In the genomic region with DNA sequence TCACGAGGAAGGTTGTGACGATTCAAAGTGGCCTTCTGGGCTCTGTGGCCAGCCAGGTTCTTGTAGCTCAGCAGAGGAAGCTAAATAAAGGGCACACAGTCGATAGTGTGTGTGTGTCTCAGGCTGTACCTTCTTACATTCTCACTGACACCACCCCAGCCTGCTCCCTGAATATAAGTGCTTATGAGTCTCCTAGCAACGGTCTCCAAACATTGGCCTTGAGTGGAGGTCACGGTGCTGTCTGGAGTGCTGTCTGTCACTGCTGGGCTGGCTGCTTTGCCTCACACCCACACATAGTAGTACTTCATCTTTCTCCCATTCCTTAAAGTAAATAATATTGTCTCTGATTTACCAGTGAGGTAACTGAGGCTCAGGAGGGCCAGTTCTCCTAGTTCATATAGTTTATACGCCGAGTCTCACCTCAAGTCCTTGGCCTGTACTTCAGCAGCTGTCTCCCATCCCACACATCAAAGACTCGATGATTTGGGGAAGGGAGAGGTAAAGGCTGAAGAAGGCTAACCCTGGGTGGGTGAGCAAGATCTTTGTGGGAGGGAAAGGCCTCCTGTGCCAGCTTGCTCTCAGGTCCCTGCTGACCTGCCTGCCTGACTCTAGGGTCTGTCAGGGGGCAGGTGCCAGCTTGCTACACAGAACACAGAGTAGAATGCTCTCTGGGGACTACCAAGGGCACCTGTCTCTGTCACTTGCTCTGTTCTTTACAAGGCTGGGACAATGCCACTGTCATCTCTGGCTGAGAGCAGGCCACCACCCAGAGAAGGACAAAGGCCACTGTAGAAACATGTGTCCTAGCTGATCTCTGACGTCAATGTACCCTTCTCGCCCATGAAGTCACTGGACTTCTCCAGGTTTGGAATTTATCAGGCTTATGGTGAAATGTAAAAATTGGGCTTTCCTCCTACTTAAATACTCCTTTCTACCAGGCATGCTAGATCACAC, we compare ENCODE assay signal across 11 mouse cellular contexts. TPM values are rescaled to one million over a fixed set of nuclear protein-coding genes. Genes with fewer than 3 reads are reported as not detected.
DNase-seq lines count a peak whose midpoint lies in the region; ATAC-seq and TF ChIP-seq lines count a peak whose summit lies in the region.
"Had no signal": no experiment of that assay in that cellular context is flagged by ENCODE, and none has a peak within 500 bp of the region (broad histone marks: within the 10 kb centered on the region; RNA-seq: fewer than 3 reads in every experiment).

No protein-coding gene starts in this region.

- TF ChIP-seq CTCF in liver, adult 2 months (IDR thresholded peaks at IDR 0.05; ENCODE audit: low read depth, low read length): no peak

- no peaks in the 10 kb centered on the region for H3K27me3 ChIP-seq in liver, adult 2 months (ENCODE audit: control insufficient read depth, insufficient read depth, low read length)
- H3K27me3 ChIP-seq in embryonic facial prominence, embryonic 10.5 days (replicated peaks; ENCODE audit: low read depth, poor library complexity, severe bottlenecking): no peaks in the 10 kb centered on the region
- no peaks in the 10 kb centered on the region for H3K27me3 ChIP-seq in heart, embryonic 16.5 days (ENCODE audit: control insufficient read depth, insufficient read depth, low read length)
- no peaks in the 10 kb centered on the region for H3K27me3 ChIP-seq in midbrain, embryonic 15.5 days (replicated peaks)
- H3K27me3 ChIP-seq: limb, embryonic 15.5 days had no signal

- H3K27ac ChIP-seq in liver, adult 2 months (replicated peaks; ENCODE audit: insufficient read depth, low read depth, low read length): peak overlapping the region; percentile 68
- H3K27ac ChIP-seq in embryonic facial prominence, embryonic 10.5 days (replicated peaks): peak overlapping the region; percentile 8; the same call in 1 of the 2 replicates
- H3K27ac ChIP-seq in heart, embryonic 16.5 days (ENCODE audit: low read length): peak overlapping the region; percentile 82
- no peak overlapping the region for H3K27ac ChIP-seq in midbrain, embryonic 15.5 days
- H3K27ac ChIP-seq: forebrain, embryonic 10.5 days; hindbrain, embryonic 14.5 days; limb, embryonic 15.5 days had no signal

- H3K9me3 ChIP-seq in embryonic facial prominence, embryonic 10.5 days: no peaks in the 10 kb centered on the region
- H3K9me3 ChIP-seq in heart, embryonic 16.5 days (replicated peaks; ENCODE audit: control insufficient read depth, low read length): no peaks in the 10 kb centered on the region
- H3K9me3 ChIP-seq in midbrain, embryonic 15.5 days: no peaks in the 10 kb centered on the region
- H3K9me3 ChIP-seq: forebrain, embryonic 10.5 days; limb, embryonic 15.5 days had no signal

- WGBS in liver, adult 2 months: 55% methylated on average over 10 of the region's 10 CpGs
- 80% methylated on average over 10 of the region's 10 CpGs for WGBS in embryonic facial prominence, embryonic 10.5 days
- 41% methylated on average over 10 of the region's 10 CpGs for WGBS in heart, embryonic 16.5 days
- WGBS in midbrain, embryonic 15.5 days: 74% methylated on average over 10 of the region's 10 CpGs

- H3K9ac ChIP-seq in liver, adult 2 months (ENCODE audit: low read depth, low read length): 0 out of 2 replicates have a peak overlapping the region, but pooled peaks have one; percentile 7
- H3K9ac ChIP-seq in heart, embryonic 16.5 days (ENCODE audit: low read length): peak overlapping the region; percentile 51; the same call in 1 of the 2 replicates
- H3K9ac ChIP-seq in midbrain, embryonic 15.5 days: no peak overlapping the region
- H3K9ac ChIP-seq: hindbrain, embryonic 14.5 days; limb, embryonic 15.5 days had no signal

- peak; percentile 86 for ATAC-seq in heart, embryonic 16.5 days (replicated peaks; ENCODE audit: extremely low read depth, insufficient read depth, low FRiP score)
- peak; percentile 41; the same call in 1 of the 2 replicates for ATAC-seq in midbrain, embryonic 15.5 days (replicated peaks)

- H3K4me2 ChIP-seq in heart, embryonic 16.5 days (ENCODE audit: low read depth, low read length): peak overlapping the region; percentile 26; the same call in 1 of the 2 replicates
- no peak overlapping the region for H3K4me2 ChIP-seq in midbrain, embryonic 15.5 days
- H3K4me2 ChIP-seq: hindbrain, embryonic 14.5 days; limb, embryonic 15.5 days had no signal

- peaks cover 24% of the 10 kb centered on the region for H3K4me1 ChIP-seq in liver, adult 2 months (ENCODE audit: control insufficient read depth, insufficient read depth, low read length)
- peaks cover 27% of the 10 kb centered on the region for H3K4me1 ChIP-seq in embryonic facial prominence, embryonic 10.5 days
- H3K4me1 ChIP-seq in heart, embryonic 16.5 days (ENCODE audit: control insufficient read depth, insufficient read depth, low read length): peaks cover 30% of the 10 kb centered on the region
- H3K4me1 ChIP-seq in midbrain, embryonic 15.5 days: peaks cover 19% of the 10 kb centered on the region

- no peak overlapping the region for H3K4me3 ChIP-seq in liver, adult 2 months (ENCODE audit: insufficient read depth, low read depth, low read length)
- H3K4me3 ChIP-seq in embryonic facial prominence, embryonic 10.5 days: no peak overlapping the region
- H3K4me3 ChIP-seq in heart, embryonic 16.5 days (ENCODE audit: low read length): no peak overlapping the region
- H3K4me3 ChIP-seq in midbrain, embryonic 15.5 days: no peak overlapping the region
- H3K4me3 ChIP-seq: forebrain, embryonic 10.5 days; limb, embryonic 15.5 days had no signal

- TF ChIP-seq POLR2A in liver, adult 2 months (IDR thresholded peaks at IDR 0.05; ENCODE audit: extremely low read depth, insufficient read depth, low read length): no peak

- H3K36me3 ChIP-seq in liver, adult 2 months (ENCODE audit: control insufficient read depth, insufficient read depth, low read length): no peaks in the 10 kb centered on the region
- no peaks in the 10 kb centered on the region for H3K36me3 ChIP-seq in embryonic facial prominence, embryonic 10.5 days (replicated peaks)
- no peaks in the 10 kb centered on the region for H3K36me3 ChIP-seq in heart, embryonic 16.5 days (ENCODE audit: control insufficient read depth, insufficient read depth)
- H3K36me3 ChIP-seq in midbrain, embryonic 15.5 days (replicated peaks): no peaks in the 10 kb centered on the region
- H3K36me3 ChIP-seq: forebrain, embryonic 10.5 days; limb, embryonic 15.5 days had no signal

- peak; percentile 95 for DNase-seq in liver, adult 2 months (ENCODE audit: extremely low read depth, low read depth, low spot score)
- no peak for DNase-seq in liver
- DNase-seq in embryonic facial prominence, embryonic 10.5 days (ENCODE audit: low spot score): no peak
- no peak for DNase-seq in urinary bladder, adult 18-20 months (ENCODE audit: low spot score in 2 of 2)
- no peak for DNase-seq in layer of hippocampus, adult 18-20 months (ENCODE audit: low spot score in 2 of 2)
- DNase-seq: thymus, postnatal 25 days had no signal

- H3K79me2 ChIP-seq in liver, adult 2 months (ENCODE audit: control insufficient read depth, insufficient read depth, low read length): no peaks in the 10 kb centered on the region

RNA-seq across cellular contexts. Expression of gene Tarbp1, which starts 39.4 kb away (rescaled TPM):
- 2.8 and 3.8 TPM in 2 replicates for total RNA-seq in liver, adult 2 months (2014; rRNA removed)
- polyA plus RNA-seq in liver, adult 2 months (2012; rRNA removed): 1.6 and 2.4 TPM in 2 replicates
- 2.7 and 2.8 TPM in 2 replicates for polyA plus RNA-seq in embryonic facial prominence, embryonic 10.5 days (2016; fragmentation: Nextera tagmentation; extraction: Ambion mirVana)
- 1.6 and 1.7 TPM in 2 replicates for polyA plus RNA-seq in heart, embryonic 16.5 days (2015; fragmentation: Nextera tagmentation; extraction: Ambion mirVana)
- polyA plus RNA-seq in midbrain, embryonic 15.5 days (2015; fragmentation: Nextera tagmentation; extraction: Ambion mirVana): 1.5 and 1.8 TPM in 2 replicates
- 1 to 10 TPM; 3.9 to 4.2 TPM for total RNA-seq in layer of hippocampus, adult 18-20 months (2021)
